Mouse (Mus musculus) embryonic fibroblast, embryonic 13.5 days (primary cell): ENCODE data around the gene Anxa6.

Source experiments
- CTCF ChIP-seq: IDR thresholded peaks from 2 replicates; pipeline ENCODE4 v1.5.1; 2011; ENCODE audit warnings: mild to moderate bottlenecking, control low read depth, low read length, moderate library complexity, borderline replicate concordance; ENCODE audit not compliant: insufficient read depth
- POLR2A ChIP-seq: IDR thresholded peaks from 2 replicates; pipeline ENCODE4 v1.6.1; 2011; ENCODE audit warnings: low read depth, mild to moderate bottlenecking, control low read depth, low read length, moderate library complexity

- TF ChIP-seq CTCF, result no peak
- no peak for TF ChIP-seq POLR2A
Measured at GRCm38 (mm10) chr11:55076234-55076633, 43.0 kb upstream of the Anxa6 start.
